Mouse (Mus musculus): ENCODE results near the gene Tpo.

Tpo gene

GRCm38 (mm10) chr12:30024264-30024825 lies 108.1 kb downstream of the Tpo start:
- intact Hi-C loops (cut with DNase I) = no loop called here

- intact Hi-C loops (cut with DNase I) = no loop called here
These were observed 108.9 kb downstream of the Tpo start for GRCm38 (mm10) chr12:30023491-30023890.

- intact Hi-C loops (cut with DNase I) = no loop called here
These were observed 112.0 kb downstream of the Tpo start for GRCm38 (mm10) chr12:30020447-30020846.

GRCm38 (mm10) chr12:30017131-30017530 lies 115.3 kb downstream of the Tpo start:
- intact Hi-C loops (cut with DNase I) = no loop called here

GRCm38 (mm10) chr12:30015501-30015900 lies 116.9 kb downstream of the Tpo start:
- intact Hi-C loops (cut with DNase I) = no loop called here

- intact Hi-C loops (cut with DNase I) = no loop called here
These were observed 123.7 kb downstream of the Tpo start for GRCm38 (mm10) chr12:30008741-30009140.

- intact Hi-C loops (cut with DNase I) = no loop called here
These were observed 125.8 kb downstream of the Tpo start for GRCm38 (mm10) chr12:30006586-30006985.
